Comparison of ENCODE assay signal across 9 mouse cellular contexts in genomic region chr9:91350861-91351291, GRCm38 (mm10). TPM values are rescaled to one million over a fixed set of nuclear protein-coding genes. Genes with fewer than 3 reads are reported as not detected.
A peak's percentile ranks its signal among the peaks of the same experiment; 100 is the strongest.
DNase-seq lines count a peak whose midpoint lies in the region; ATAC-seq lines count a peak whose summit lies in the region.
"Had no signal": no experiment of that assay in that cellular context is flagged by ENCODE, and none has a peak within 500 bp of the region (broad histone marks: within the 10 kb centered on the region; RNA-seq: fewer than 3 reads in every experiment).

No protein-coding gene starts in this region.

- peaks cover 8% of the 10 kb centered on the region for H3K4me1 ChIP-seq in embryonic facial prominence, embryonic 15.5 days
- H3K4me1 ChIP-seq in limb, embryonic 11.5 days (ENCODE audit: control insufficient read depth, insufficient read depth, low read length), result no peaks in the 10 kb centered on the region

- no peak overlapping the region for H3K4me2 ChIP-seq in embryonic facial prominence, embryonic 15.5 days (replicated peaks)
- H3K4me2 ChIP-seq in limb, embryonic 11.5 days (ENCODE audit: low read depth, severe bottlenecking), result no peak overlapping the region

- H3K9me3 ChIP-seq in embryonic facial prominence, embryonic 15.5 days (replicated peaks), result no peaks in the 10 kb centered on the region
- no peaks in the 10 kb centered on the region for H3K9me3 ChIP-seq in limb, embryonic 11.5 days (ENCODE audit: control insufficient read depth, low read length)

- no peak overlapping the region for H3K9ac ChIP-seq in embryonic facial prominence, embryonic 15.5 days
- no peak overlapping the region for H3K9ac ChIP-seq in limb, embryonic 11.5 days (ENCODE audit: low read length)

- H3K27me3 ChIP-seq in embryonic facial prominence, embryonic 15.5 days, result peaks cover 75% of the 10 kb centered on the region
- H3K27me3 ChIP-seq in limb, embryonic 11.5 days (ENCODE audit: control insufficient read depth, insufficient read depth, low read length), result peaks cover 55% of the 10 kb centered on the region

- H3K27ac ChIP-seq in embryonic facial prominence, embryonic 15.5 days (replicated peaks), result no peak overlapping the region
- H3K27ac ChIP-seq in limb, embryonic 11.5 days (replicated peaks; ENCODE audit: low read depth, low read length), result no peak overlapping the region

- no peaks in the 10 kb centered on the region for H3K36me3 ChIP-seq in embryonic facial prominence, embryonic 15.5 days
- no peaks in the 10 kb centered on the region for H3K36me3 ChIP-seq in limb, embryonic 11.5 days (ENCODE audit: control insufficient read depth, insufficient read depth, low read length)

- no peak for ATAC-seq in embryonic facial prominence, embryonic 15.5 days (ENCODE audit: insufficient number of reproducible peaks, low FRiP score, low TSS enrichment, low read depth)
- ATAC-seq in limb, embryonic 11.5 days (ENCODE audit: insufficient number of reproducible peaks, low FRiP score, low TSS enrichment, low read depth), result no peak
- no peak for ATAC-seq in erythroblast, adult 5-6 weeks (replicated peaks; ENCODE audit: low FRiP score, poor library complexity, severe bottlenecking)

- 0 out of 2 replicates have a peak overlapping the region, but pooled peaks have one; percentile 0 for H3K4me3 ChIP-seq in embryonic facial prominence, embryonic 15.5 days (replicated peaks)
- H3K4me3 ChIP-seq in limb, embryonic 11.5 days (ENCODE audit: low read depth, low read length), result no peak overlapping the region

- DNase-seq in right cerebral cortex, postnatal 4 days, result peak; percentile 3
- DNase-seq in right cerebral cortex, postnatal 36 days (ENCODE audit: low spot score in 2 of 2), result no peak
- peak; percentile 56 for DNase-seq in limb, embryonic 11.5 days (ENCODE audit: low spot score)
- DNase-seq in retina, postnatal 1 day, result peak; percentile 63
- no peak for DNase-seq in adrenal gland, postnatal 10 days
- DNase-seq in lung, postnatal 10 days, result no peak

- WGBS in embryonic facial prominence, embryonic 15.5 days, result 3% methylated on average over 14 of the region's 14 CpGs
- WGBS in limb, embryonic 11.5 days, result under 1% methylated on average over 14 of the region's 14 CpGs

RNA-seq across cellular contexts. Expression of gene Zic4, which starts 11.3 kb away (rescaled TPM):
- 0.64 and 1.5 TPM in 2 replicates for polyA plus RNA-seq in embryonic facial prominence, embryonic 15.5 days (2015; fragmentation: Nextera tagmentation; extraction: Ambion mirVana)
- 0.34 and 0.37 TPM in 2 replicates for polyA plus RNA-seq in limb, embryonic 11.5 days (2014; fragmentation: Nextera tagmentation; extraction: Ambion mirVana)
- total RNA-seq in adrenal gland, postnatal 10 days (2021), result not detected
- total RNA-seq in erythroblast, adult 5-6 weeks (2015; ENCODE audit: low replicate concordance), result not detected in 2 replicates
- 0.28 TPM in 1 of 2 replicates, not detected in the other for total RNA-seq in erythroblast, adult 5-6 weeks (2017; ENCODE audit: low replicate concordance)
- polyA plus RNA-seq: lung, embryonic 16.5 days had no signal

RNA-seq across cellular contexts. Expression of gene Zic1, which starts 14.7 kb away (rescaled TPM):
- polyA plus RNA-seq in embryonic facial prominence, embryonic 15.5 days (2015; fragmentation: Nextera tagmentation; extraction: Ambion mirVana), result 0.26 and 0.61 TPM in 2 replicates
- 0.18 and 0.27 TPM in 2 replicates for polyA plus RNA-seq in limb, embryonic 11.5 days (2014; fragmentation: Nextera tagmentation; extraction: Ambion mirVana)
- under 1 TPM; 0.18 to 0.51 TPM for total RNA-seq in adrenal gland, postnatal 10 days (2021)
- total RNA-seq in erythroblast, adult 5-6 weeks (2015; ENCODE audit: low replicate concordance), result not detected in 2 replicates
- not detected in 2 replicates for total RNA-seq in erythroblast, adult 5-6 weeks (2017; ENCODE audit: low replicate concordance)
- polyA plus RNA-seq: lung, embryonic 16.5 days had no signal

Comparison
In these comparisons a context has a peak if more than half of its experiments do, and no peak if none do; other contexts are left out.
1. DNase-seq: peak in right cerebral cortex, postnatal 4 days (single experiment), limb, embryonic 11.5 days (single experiment) and retina, postnatal 1 day (single experiment); none in right cerebral cortex, postnatal 36 days (0 of 2), adrenal gland, postnatal 10 days (single experiment) and lung, postnatal 10 days (single experiment).